Mouse (Mus musculus) layer of hippocampus, adult 18-20 months (tissue): ENCODE data around the gene Grin2b. TPM values are rescaled to one million over a fixed set of nuclear protein-coding genes. Genes with fewer than 3 reads are reported as not detected.
"Not testable (repeated sequence)": the region's sequence is repeated elsewhere in the genome, so short reads cannot be mapped to it uniquely, and the experiment has no call there.

ENCODE experiments used
- DNase-seq, 2 experiments: peaks; one replicate each; pipeline ENCODE4 v3.0.0; 2022; ENCODE audit warnings: low spot score in 2 of 2
- microRNA-seq, 2 experiments: library from miRNA; unstranded; fragments of <30 nt; microRNA quantifications; one replicate each; pipeline ENCODE4 v1.2.0; 2021
- total RNA-seq, 2 experiments: library from RNA; stranded (reverse); gene quantifications; 2 replicates each; pipeline ENCODE4 v1.2.3; 2021

Gene Grin2b
- total RNA-seq, 2 experiments from 2014 or later, result 292 to 326 TPM

DNA sequence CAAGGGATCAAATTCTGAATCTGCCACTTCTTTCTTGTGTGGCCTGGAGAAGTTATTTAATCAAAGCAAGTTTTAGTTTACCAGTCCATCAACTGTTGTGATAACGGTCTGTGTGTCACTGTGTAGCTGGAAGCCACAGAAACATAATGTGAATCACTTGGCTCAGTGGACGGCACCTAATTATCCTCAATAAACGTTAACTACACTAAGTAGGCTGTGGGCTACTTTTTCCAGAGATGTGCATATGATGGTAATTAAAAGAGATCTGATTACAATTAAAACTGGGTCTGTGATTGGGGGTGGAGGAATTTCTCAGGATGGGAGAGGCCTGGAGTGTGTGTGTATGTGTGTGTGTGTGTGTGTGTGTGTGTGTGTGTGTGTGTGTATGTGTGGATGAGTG, 471.9 kb downstream of the Grin2b start:
- no peak for DNase-seq

DNA sequence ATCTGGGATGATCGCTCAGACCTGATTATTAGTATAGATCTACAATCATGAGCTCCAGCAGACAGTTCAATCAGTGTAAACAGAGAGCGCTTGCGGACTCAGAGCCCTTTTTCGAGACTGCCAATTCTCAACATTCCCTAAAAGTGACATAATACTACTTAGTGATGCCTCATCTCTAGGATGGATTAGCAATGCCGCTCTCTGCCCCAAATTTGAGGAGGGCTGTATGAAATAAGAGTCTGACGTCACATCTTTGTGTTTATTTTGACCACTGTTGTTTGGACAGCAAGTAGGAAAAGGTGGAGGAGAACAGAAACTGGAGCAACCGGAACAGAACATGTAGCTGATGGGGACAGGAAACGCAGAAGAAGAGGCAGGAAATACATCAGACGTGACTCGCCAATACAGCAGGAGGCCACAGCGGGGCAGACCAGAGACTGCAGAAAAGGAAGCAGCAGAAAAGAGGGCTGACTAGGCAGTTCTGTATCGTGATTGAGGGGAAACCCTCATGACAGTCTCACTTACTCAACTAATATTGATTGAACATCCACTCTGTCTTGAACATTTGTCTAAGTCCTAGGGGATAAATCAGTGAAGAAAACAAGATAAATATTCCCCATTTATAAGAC, 472.5 kb downstream of the Grin2b start:
- DNase-seq, result no peak

DNA sequence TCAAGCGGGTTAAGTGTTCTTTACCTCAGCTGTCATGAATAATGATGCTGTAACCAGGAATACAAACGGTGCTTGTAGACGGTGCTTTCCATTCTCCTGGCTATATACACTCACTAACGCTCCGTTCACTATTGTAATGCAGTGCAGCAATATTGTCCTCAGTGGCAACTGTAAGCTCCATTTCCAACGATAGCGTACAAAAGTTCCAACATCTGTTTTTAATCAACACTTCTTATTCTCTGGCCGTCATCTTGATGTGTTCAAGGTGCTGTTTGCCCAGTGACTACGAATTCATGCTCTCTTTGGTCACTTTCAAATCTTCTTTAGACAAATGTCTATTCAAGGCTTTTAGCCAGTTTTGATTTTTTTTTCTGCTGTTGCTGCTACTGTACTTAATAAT, 480.8 kb downstream of the Grin2b start:
- no peak for DNase-seq

DNA sequence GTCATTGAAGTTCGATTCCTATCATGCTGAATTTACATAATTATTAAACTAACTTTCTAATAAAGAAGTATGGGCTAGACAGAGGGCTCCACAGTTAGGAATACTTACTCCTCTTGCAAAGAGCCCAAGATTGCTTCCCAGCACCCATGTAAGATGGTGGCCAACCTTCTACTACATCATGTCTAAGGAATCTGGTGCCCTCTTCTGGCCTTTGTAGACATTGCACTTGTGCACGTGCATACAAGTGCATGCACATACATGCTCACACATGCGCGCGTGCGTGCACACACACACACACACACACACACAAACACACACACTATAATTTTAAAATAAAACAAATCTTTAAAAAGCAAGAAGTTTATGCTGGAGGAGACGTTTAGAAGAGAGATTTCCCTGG, 481.8 kb downstream of the Grin2b start:
- no peak for DNase-seq

DNA sequence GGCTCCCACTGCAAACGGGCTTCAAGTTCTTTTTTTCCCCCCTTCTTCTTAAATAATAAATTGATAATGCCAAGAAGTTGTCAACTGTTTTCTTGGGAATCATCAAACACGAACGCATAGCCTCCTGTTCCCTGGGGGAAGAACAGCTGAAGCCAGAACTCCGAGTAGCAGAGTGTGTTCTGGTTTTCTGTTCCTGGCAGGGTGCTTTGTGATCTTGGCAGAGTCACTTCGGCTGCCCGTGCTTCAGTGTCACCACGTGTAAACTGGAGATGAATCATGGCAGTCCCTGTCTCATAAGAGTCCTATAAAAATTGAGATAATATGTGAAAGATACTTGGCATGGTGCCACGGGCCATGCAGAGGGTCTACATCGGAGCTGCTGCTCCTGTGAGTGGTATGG, 485.4 kb downstream of the Grin2b start:
- DNase-seq, result peak; percentile 81 to 88

DNA sequence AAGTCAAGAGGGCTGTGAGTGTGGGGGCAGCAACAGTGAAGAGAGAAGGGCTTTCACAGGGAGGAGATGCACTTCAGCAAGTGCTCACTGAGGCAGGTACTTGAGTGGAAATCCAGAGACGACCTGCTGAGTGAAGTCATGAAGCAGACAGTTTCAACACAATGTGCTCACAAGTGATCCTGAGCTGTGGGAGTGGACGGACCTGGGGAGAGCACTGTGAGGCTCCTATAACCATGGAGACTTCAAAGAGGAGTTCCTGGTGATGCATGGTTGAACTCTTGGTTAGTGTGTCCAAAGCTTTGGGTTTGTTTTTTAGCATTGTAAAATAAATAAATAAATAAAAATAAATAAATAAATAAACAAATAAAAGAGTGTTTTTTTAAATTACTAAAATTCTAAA, 489.1 kb downstream of the Grin2b start:
- no peak for DNase-seq

DNA sequence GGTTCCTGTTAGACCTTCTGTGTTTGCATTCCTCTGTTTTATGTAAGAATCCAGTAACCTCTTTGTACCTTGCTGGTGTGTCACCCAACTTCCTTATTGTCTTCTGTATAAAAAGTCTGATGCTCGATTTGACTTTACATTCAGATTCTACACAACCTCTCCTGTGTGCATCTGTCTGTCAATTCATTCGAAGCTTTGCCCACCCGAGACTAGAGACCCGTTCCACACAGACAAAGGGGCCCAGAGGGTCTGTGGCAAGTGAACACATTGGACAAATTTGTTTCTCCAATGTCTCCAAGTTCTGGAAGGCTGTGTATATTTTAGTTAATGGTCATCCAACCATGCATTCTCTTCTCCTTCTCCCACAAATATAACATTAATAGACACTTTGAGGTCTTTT, 491.9 kb downstream of the Grin2b start:
- DNase-seq, result not testable (repeated sequence)

DNA sequence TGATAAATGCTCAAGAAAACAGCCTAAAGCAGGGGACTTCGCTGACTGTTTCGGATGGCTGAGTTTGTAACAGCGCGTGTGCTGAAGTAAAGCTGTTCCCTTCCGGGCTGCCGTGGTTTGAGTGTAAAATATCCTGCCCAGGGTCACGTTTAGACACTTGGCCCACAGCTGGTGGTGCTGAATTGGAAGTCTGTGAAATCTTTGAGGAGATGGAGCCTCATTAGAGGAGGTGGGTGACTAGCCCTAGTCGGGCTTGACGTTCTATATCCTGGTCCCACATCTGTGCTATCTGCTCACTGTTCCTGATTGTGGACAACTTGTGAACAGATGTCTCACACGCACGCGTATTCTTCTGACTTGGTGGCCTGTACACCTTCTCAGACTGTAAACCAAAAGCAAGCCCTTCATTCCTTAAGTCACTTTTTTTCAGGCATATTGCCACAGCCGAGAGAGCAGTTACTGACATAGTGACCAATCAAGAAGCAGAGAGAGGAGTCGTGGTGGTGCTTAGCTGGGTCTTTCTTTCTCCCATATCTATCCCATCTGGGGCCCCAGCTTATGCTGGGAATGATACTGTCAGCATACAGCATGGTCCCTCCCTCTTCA, 493.1 kb downstream of the Grin2b start:
- no peak for DNase-seq

DNA sequence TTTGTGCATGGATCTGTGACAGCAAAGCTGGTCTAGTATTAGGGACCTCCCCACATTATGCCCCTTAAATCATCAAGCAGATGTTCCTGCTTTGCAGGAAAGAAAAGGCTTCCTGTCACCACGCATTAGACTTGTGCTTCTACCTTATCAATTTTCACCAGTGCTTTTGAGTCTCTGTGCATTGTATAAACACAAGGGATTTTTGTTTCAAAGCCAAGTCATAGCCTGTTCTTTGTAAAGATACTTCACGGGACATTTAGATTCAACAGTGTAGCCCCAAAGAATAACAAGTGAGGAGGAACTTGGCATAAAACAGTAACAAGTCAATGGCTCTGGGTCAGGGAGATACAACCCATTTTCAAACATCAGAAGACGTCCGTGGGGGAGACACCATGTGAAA, 498.9 kb downstream of the Grin2b start:
- no peak for DNase-seq

DNA sequence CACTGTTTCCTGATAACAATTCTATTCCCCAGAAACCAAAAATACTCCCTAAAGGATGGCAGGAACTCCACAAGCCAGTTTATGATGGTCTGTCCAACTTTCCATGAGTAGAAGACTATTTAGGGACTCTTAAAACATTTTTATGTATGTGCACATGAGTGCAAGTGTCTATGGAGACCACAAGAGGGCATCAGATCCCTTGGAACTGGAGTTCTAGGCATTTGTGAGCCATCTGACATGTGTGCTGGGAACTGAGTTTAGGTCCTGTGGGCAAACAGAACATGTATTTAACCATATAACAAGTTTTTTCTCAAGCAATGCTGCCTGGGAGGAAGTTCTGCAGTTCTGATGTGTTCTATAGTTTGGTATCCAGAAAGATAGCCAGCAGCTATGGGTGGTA, 501.3 kb downstream of the Grin2b start:
- DNase-seq, result no peak

Small RNA genes within 50 kb of the gene (microRNA-seq; reads per million reads assigned to microRNA genes)
- 0 reads per million in 2 experiments for gene Gm22892

Other genes with a start within 250 kb of the Grin2b start
- gene Gm8994, start 154.0 kb upstream of the Grin2b start, total RNA-seq, result not detected
- not detected for gene E330021D16Rik, start 242.1 kb upstream of the Grin2b start, total RNA-seq